ENCODE assay signal across 26 mouse cellular contexts in the genomic region with DNA sequence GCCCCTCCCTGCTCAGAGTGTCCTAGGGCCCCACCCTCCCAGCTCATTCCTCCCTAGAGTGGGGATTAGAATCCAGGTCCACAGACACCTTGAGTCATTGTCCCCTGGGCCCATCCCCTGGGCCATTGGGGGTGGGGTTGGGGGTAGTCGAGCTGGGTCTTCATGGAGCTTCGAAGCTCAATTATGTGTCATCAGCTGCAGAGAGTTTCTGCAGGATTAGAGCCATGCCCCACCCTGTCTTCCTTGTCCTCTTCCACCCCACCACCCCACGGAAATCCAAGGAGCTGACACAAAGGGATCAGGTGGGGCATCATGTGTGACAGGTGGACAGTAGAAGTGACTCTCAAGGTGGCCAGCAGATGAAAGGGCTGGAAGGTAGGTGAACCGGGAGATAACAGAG. TPM values are rescaled to one million over a fixed set of nuclear protein-coding genes. Genes with fewer than 3 reads are reported as not detected.
"Had no signal": no experiment of that assay in that cellular context is flagged by ENCODE, and none has a peak within 500 bp of the region (broad histone marks: within the 10 kb centered on the region; RNA-seq: fewer than 3 reads in every experiment).

Gene Klk12, plus strand, starts transcription at position 301 of the 400 bp plus-strand sequence.

- H3K4me3 ChIP-seq: midbrain, embryonic 13.5 days; midbrain, embryonic 15.5 days; myocyte; neural tube, embryonic 12.5 days had no signal

- H3K27ac ChIP-seq: liver, embryonic 14.5 days; midbrain, embryonic 13.5 days; midbrain, embryonic 15.5 days; neural tube, embryonic 12.5 days had no signal

- H3K27me3 ChIP-seq: midbrain, embryonic 13.5 days; midbrain, embryonic 15.5 days; neural tube, embryonic 12.5 days had no signal

- H3K4me1 ChIP-seq: midbrain, embryonic 13.5 days; midbrain, embryonic 15.5 days; neural tube, embryonic 12.5 days had no signal

- H3K9ac ChIP-seq: liver, embryonic 14.5 days; lung, embryonic 14.5 days; midbrain, embryonic 13.5 days; midbrain, embryonic 15.5 days; neural tube, embryonic 12.5 days had no signal

- H3K4me2 ChIP-seq: lung, embryonic 14.5 days; midbrain, embryonic 11.5 days; midbrain, embryonic 13.5 days; midbrain, embryonic 15.5 days; neural tube, embryonic 12.5 days had no signal

- DNase-seq: lung, adult 18-20 months; lung, embryonic 14.5 days; lung, postnatal 10 days; lung, postnatal 4 days; retina, postnatal 1 day; right cerebral cortex, adult 18-20 months; right cerebral cortex, postnatal 25 days; right cerebral cortex, postnatal 4 days; spleen, adult 18-20 months; thymus, adult 2 months; thymus, postnatal 25 days; thymus, postnatal 4 days had no signal

- H3K9me3 ChIP-seq: midbrain, embryonic 13.5 days; midbrain, embryonic 15.5 days; neural tube, embryonic 12.5 days had no signal

- H3K36me3 ChIP-seq: midbrain, embryonic 13.5 days; midbrain, embryonic 15.5 days; neural tube, embryonic 12.5 days had no signal

- ATAC-seq: midbrain, embryonic 13.5 days; midbrain, embryonic 15.5 days had no signal

RNA-seq across cellular contexts. Expression of gene Klk12, which starts in this region (rescaled TPM):
- total RNA-seq: megakaryocyte, adult 5-6 weeks; megakaryocyte-erythroid progenitor cell, adult 5-6 weeks had no signal
- polyA plus RNA-seq: liver, embryonic 14.5 days; liver, embryonic 16.5 days; lung, embryonic 14.5 days; lung, embryonic 16.5 days; midbrain, embryonic 11.5 days; midbrain, embryonic 13.5 days; midbrain, embryonic 15.5 days; neural tube, embryonic 12.5 days; neural tube, embryonic 14.5 days; small intestine, adult 2 months; testis, adult 2 months; urinary bladder, adult 2 months had no signal
